Mouse (Mus musculus) hindbrain, embryonic 13.5 days (tissue): ENCODE data around the gene Pdia5. TPM values are rescaled to one million over a fixed set of nuclear protein-coding genes. Genes with fewer than 3 reads are reported as not detected.

Source experiments
- ATAC-seq: fragments of 200-750 bp; cut with Nextera tagmentation; 2 replicates; pipeline ENCODE4 v1.8.0; 2017; ENCODE audit warnings: moderate TSS enrichment; ENCODE audit not compliant: low FRiP score
- H3K27ac ChIP-seq: fragments of 300-500 bp; sonication (generic); 2 replicates; pipeline ENCODE4 v1.5.1; 2015; ENCODE audit warnings: inconsistent platforms, mild to moderate bottlenecking, moderate library complexity
- H3K27me3 ChIP-seq: fragments of 300-500 bp; sonication (generic); 2 replicates; pipeline ENCODE4 v1.6.1; 2015; ENCODE audit warnings: mild to moderate bottlenecking, inconsistent platforms
- H3K36me3 ChIP-seq: fragments of 300-500 bp; sonication (generic); 2 replicates; pipeline ENCODE4 v1.6.1; 2015; ENCODE audit warnings: mild to moderate bottlenecking, inconsistent platforms
- H3K4me1 ChIP-seq: fragments of 300-500 bp; sonication (generic); replicated peaks from 2 replicates; pipeline ENCODE4 v1.6.1; 2015; ENCODE audit warnings: inconsistent platforms
- H3K4me2 ChIP-seq: fragments of 300-500 bp; sonication (generic); 2 replicates; pipeline ENCODE4 v1.6.1; 2015; ENCODE audit warnings: inconsistent platforms, mild to moderate bottlenecking, moderate library complexity
- H3K4me3 ChIP-seq: fragments of 300-500 bp; sonication (generic); 2 replicates; pipeline ENCODE4 v1.5.1; 2015; ENCODE audit warnings: mild to moderate bottlenecking, inconsistent platforms
- H3K9ac ChIP-seq: fragments of 300-500 bp; sonication (generic); 2 replicates; pipeline ENCODE4 v1.6.1; 2015; ENCODE audit warnings: mild to moderate bottlenecking, inconsistent platforms
- H3K9me3 ChIP-seq: fragments of 300-500 bp; sonication (generic); 2 replicates; pipeline ENCODE4 v1.6.1; 2016; ENCODE audit warnings: inconsistent platforms
- WGBS: fragments of 180-500 bp; shearing (Covaris S2); methylation state at CpG from one replicate; pipeline ENCODE4 v1.1.7; 2015; 5-methylcytosine and 5-hydroxymethylcytosine counted together
- polyA plus RNA-seq: library from polyadenylated mRNA; unstranded; fragments of >200 nt; fragmentation: Nextera tagmentation; extraction: Ambion mirVana; gene quantifications from 2 replicates; pipeline ENCODE4 v1.2.1, GENCODE M21; 2015

Gene Pdia5
- polyA plus RNA-seq, 1 experiment from 2014 or later, result 17.1 TPM

DNA sequence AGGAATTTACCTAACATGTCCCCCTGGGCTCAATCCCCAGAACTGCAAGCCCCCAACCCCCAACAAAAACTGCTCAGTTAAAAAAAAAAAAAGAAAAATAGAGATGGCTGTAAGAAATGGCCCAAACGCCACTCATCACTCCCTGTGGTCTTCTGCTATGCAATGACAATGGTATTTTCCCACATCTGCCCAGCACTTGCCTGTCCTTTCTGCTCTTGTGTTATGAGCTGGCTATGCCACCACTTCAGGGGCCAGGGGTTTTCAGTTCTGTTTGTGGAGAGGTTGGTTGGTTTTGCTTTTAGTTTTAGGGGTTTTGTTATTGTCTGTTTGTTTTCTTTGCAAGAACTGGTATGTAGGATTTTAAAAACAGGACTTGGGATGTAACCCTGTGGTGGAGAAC, 13.4 kb downstream of the Pdia5 start:
- H3K4me2 ChIP-seq, result no peak overlapping the region
- H3K4me3 ChIP-seq, result no peak overlapping the region
- H3K36me3 ChIP-seq, result no peaks in the 10 kb centered on the region
- WGBS, result 76% methylated on average over 1 of the region's 1 CpGs
- H3K27me3 ChIP-seq, result no peaks in the 10 kb centered on the region
- no peaks in the 10 kb centered on the region for H3K9me3 ChIP-seq
- no peak overlapping the region for H3K9ac ChIP-seq
- H3K4me1 ChIP-seq, result peaks cover 9% of the 10 kb centered on the region; the same call in 1 of the 2 replicates
- no peak overlapping the region for H3K27ac ChIP-seq
- ATAC-seq, result no peak

DNA sequence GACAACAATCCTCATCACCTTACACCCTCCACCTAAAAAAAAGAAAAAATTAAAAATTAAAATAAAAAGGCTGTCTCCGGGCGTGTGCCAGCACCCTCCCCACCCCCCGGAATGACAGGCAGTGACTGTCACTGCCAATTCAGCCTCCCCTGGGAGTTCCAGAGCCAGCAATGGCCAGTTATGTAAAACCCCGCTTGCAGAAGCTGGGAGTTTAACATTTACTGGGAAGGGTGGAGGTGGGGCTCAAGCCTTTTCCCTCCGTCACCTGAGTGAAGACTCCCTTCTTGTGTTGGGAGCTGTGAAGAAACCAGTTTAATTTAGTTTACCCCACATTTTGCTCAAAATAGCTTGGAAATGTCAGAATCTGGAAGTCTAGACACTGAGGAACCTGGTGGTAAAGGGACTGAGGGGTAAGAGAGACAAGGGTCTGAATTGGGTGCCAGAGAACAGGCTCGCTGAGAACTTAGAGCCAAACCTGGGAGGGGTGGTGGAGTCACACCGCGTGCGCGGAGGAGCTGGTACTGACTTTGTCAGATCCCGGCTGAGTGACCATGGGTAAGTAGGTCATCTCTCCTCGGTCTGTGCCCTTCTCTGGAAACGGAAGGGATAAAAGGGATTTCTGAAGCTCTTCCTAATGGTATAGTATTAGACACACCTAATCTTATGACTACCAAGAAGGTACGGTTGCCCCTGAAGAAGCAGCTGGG, 18.0 kb downstream of the Pdia5 start:
- H3K27me3 ChIP-seq, result no peaks in the 10 kb centered on the region
- no peak overlapping the region for H3K27ac ChIP-seq
- no peak overlapping the region for H3K4me2 ChIP-seq
- H3K36me3 ChIP-seq, result no peaks in the 10 kb centered on the region
- ATAC-seq, result no peak
- WGBS, result 91% methylated on average over 14 of the region's 14 CpGs
- H3K4me1 ChIP-seq, result peaks cover 16% of the 10 kb centered on the region; the same call in 1 of the 2 replicates
- no peak overlapping the region for H3K4me3 ChIP-seq
- no peak overlapping the region for H3K9ac ChIP-seq
- H3K9me3 ChIP-seq, result no peaks in the 10 kb centered on the region

- no peaks in the 10 kb centered on the region for H3K27me3 ChIP-seq
- peaks cover 16% of the 10 kb centered on the region; the same call in 1 of the 2 replicates for H3K4me1 ChIP-seq
- H3K4me2 ChIP-seq, result no peak overlapping the region
- H3K4me3 ChIP-seq, result no peak overlapping the region
- no peaks in the 10 kb centered on the region for H3K9me3 ChIP-seq
- no peak overlapping the region for H3K27ac ChIP-seq
- WGBS, result 89% methylated on average over 17 of the region's 17 CpGs
- no peak overlapping the region for H3K9ac ChIP-seq
- no peaks in the 10 kb centered on the region for H3K36me3 ChIP-seq
- ATAC-seq, result no peak
Measured at GRCm38 (mm10) chr16:35471841-35472568, 18.7 kb downstream of the Pdia5 start.

GRCm38 (mm10) chr16:35470983-35471382, 19.7 kb downstream of the Pdia5 start:
- Histone ChIP-seq H3K4me2 (no peak overlapping the region), H3K36me3 (no peaks in the 10 kb centered on the region), H3K27ac (no peak overlapping the region), H3K27me3 (no peaks in the 10 kb centered on the region), H3K9ac (no peak overlapping the region), H3K4me3 (no peak overlapping the region), H3K9me3 (no peaks in the 10 kb centered on the region), H3K4me1 (peaks cover 18% of the 10 kb centered on the region)
- 85% methylated on average over 8 of the region's 8 CpGs for WGBS
- no peak for ATAC-seq

DNA sequence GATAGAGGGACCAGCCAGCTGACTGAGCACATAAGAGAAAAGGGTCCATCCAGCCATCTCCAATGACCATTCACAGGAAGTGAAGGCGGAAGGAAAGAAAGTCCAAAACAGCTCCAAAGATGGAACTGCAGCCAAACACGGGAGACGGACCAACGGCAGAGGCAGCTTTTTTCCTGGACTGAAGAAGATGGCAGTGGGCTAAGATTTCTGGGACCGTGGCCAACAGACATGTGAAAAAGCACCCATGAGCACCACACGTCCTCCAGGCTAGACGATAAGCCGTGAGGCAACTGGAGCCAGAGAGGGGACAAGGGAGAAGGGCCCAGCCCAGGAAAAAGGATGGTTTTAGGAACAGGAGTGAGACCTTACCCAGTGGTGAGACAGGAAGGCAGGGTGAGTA, 20.6 kb downstream of the Pdia5 start:
- Histone ChIP-seq H3K36me3 (no peaks in the 10 kb centered on the region), H3K4me3 (no peak overlapping the region), H3K27me3 (no peaks in the 10 kb centered on the region), H3K4me2 (no peak overlapping the region), H3K9me3 (no peaks in the 10 kb centered on the region), H3K4me1 (peaks cover 27% of the 10 kb centered on the region), H3K9ac (no peak overlapping the region), H3K27ac (no peak overlapping the region)
- WGBS, result 75% methylated on average over 8 of the region's 8 CpGs
- ATAC-seq, result no peak

- Histone ChIP-seq H3K27ac (no peak overlapping the region), H3K4me3 (no peak overlapping the region), H3K27me3 (no peaks in the 10 kb centered on the region), H3K4me1 (peaks cover 37% of the 10 kb centered on the region), H3K36me3 (no peaks in the 10 kb centered on the region), H3K9me3 (no peaks in the 10 kb centered on the region), H3K9ac (no peak overlapping the region), H3K4me2 (no peak overlapping the region)
- 72% methylated on average over 6 of the region's 6 CpGs for WGBS
- no peak for ATAC-seq
Measured at GRCm38 (mm10) chr16:35469016-35469415, 21.7 kb downstream of the Pdia5 start.

DNA sequence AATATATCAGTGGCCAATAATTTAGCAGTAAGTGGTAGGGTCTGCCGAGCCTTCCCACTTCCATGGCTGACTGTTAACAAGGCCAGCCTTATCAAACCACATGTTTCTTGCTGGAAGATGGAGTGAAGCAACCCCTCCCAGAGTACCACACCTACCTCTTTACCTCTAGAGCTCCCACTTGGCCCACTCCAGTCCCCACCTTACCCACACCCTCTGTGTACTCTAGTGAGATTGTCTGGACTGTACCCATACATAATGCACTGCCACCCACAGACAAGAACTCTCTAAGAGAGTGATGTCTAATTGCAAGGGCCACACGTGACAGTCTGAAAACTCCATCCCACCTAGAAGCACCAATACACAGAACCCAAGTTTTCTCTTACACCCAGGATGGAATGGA, 23.6 kb downstream of the Pdia5 start:
- Histone ChIP-seq H3K9me3 (no peaks in the 10 kb centered on the region), H3K4me1 (peaks cover 33% of the 10 kb centered on the region), H3K9ac (no peak overlapping the region), H3K27ac (no peak overlapping the region), H3K4me2 (no peak overlapping the region), H3K4me3 (no peak overlapping the region), H3K27me3 (no peaks in the 10 kb centered on the region), H3K36me3 (peaks cover 4% of the 10 kb centered on the region; the same call in 1 of the 2 replicates)
- 98% methylated on average over 2 of the region's 2 CpGs for WGBS
- no peak for ATAC-seq

GRCm38 (mm10) chr16:35465808-35466351, 24.8 kb downstream of the Pdia5 start:
- Histone ChIP-seq H3K27ac (no peak overlapping the region), H3K4me2 (no peak overlapping the region), H3K9me3 (no peaks in the 10 kb centered on the region), H3K27me3 (no peaks in the 10 kb centered on the region), H3K36me3 (peaks cover 6% of the 10 kb centered on the region; the same call in 1 of the 2 replicates), H3K4me1 (peaks cover 31% of the 10 kb centered on the region), H3K4me3 (no peak overlapping the region), H3K9ac (no peak overlapping the region)
- 74% methylated on average over 4 of the region's 4 CpGs for WGBS
- no peak for ATAC-seq

- Histone ChIP-seq H3K27me3 (no peaks in the 10 kb centered on the region), H3K27ac (peak overlapping the region; percentile 18; the same call in 1 of the 2 replicates), H3K4me3 (no peak overlapping the region), H3K4me2 (no peak overlapping the region), H3K4me1 (peaks cover 23% of the 10 kb centered on the region), H3K9ac (peak overlapping the region; percentile 29; the same call in 1 of the 2 replicates), H3K9me3 (no peaks in the 10 kb centered on the region), H3K36me3 (peaks cover 6% of the 10 kb centered on the region; the same call in 1 of the 2 replicates)
- peak; percentile 36 for ATAC-seq
- 22% methylated on average over 12 of the region's 12 CpGs for WGBS
Measured at GRCm38 (mm10) chr16:35464686-35465308, 25.9 kb downstream of the Pdia5 start.

DNA sequence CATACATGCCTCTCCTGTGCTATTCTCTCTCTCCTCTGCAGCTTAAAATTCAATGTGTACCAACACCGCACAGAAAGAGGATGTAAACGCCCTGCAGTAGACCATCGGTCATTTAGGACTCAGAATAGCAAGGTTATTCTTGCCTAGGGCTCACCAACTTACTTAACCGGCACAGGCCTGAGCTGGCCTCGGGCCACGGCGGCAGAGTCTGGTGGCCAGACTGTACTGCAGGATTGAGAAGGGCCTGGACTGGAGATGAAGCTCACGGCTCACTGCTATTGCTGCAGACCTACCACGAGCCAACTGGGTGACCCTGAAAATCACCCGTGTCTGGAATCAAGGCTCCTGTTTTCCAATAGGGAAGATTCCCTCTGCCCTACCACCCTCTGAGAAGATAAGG, 27.0 kb downstream of the Pdia5 start:
- no peaks in the 10 kb centered on the region for H3K27me3 ChIP-seq
- no peak overlapping the region for H3K27ac ChIP-seq
- H3K9me3 ChIP-seq, result no peaks in the 10 kb centered on the region
- peaks cover 29% of the 10 kb centered on the region for H3K4me1 ChIP-seq
- 85% methylated on average over 10 of the region's 10 CpGs for WGBS
- H3K36me3 ChIP-seq, result peaks cover 6% of the 10 kb centered on the region; the same call in 1 of the 2 replicates
- ATAC-seq, result no peak
- no peak overlapping the region for H3K4me3 ChIP-seq
- H3K9ac ChIP-seq, result no peak overlapping the region
- H3K4me2 ChIP-seq, result no peak overlapping the region

- peaks cover 6% of the 10 kb centered on the region; the same call in 1 of the 2 replicates for H3K36me3 ChIP-seq
- no peak for ATAC-seq
Measured at GRCm38 (mm10) chr16:35462955-35463354, 27.7 kb downstream of the Pdia5 start.

DNA sequence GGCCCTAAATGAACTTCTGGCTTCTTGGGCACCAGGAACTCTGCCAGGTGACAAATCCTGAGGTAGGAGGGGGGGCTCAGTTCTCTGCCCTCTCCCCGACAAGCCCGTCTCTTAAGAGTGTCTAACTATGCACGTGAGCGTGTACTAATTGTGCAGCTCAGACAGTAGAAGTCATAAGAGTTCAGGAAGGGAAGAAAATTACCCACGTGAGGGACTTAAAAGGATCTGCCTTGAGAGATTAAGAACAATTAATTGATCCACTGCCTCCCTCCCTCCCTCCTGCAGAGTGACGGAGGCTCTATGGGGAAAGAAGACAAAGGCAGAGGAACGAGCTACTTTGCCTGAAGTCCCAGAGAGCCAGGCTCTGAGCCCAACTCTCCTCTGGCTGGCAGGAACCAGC, 31.1 kb downstream of the Pdia5 start:
- Histone ChIP-seq H3K4me2 (no peak overlapping the region), H3K9me3 (no peaks in the 10 kb centered on the region), H3K27ac (no peak overlapping the region), H3K36me3 (peaks cover 14% of the 10 kb centered on the region), H3K4me1 (peaks cover 19% of the 10 kb centered on the region), H3K4me3 (no peak overlapping the region), H3K9ac (no peak overlapping the region), H3K27me3 (no peaks in the 10 kb centered on the region)
- 52% methylated on average over 7 of the region's 7 CpGs for WGBS
- ATAC-seq, result no peak

More at GRCm38 (mm10) chr16:35462955-35463354, 27.7 kb downstream of the Pdia5 start:
- WGBS, result 81% methylated on average over 7 of the region's 7 CpGs
- Histone ChIP-seq H3K27ac (no peak overlapping the region), H3K9ac (no peak overlapping the region), H3K9me3 (no peaks in the 10 kb centered on the region), H3K4me1 (peaks cover 29% of the 10 kb centered on the region), H3K4me2 (no peak overlapping the region), H3K4me3 (no peak overlapping the region), H3K27me3 (no peaks in the 10 kb centered on the region)
